Mouse (Mus musculus): ENCODE data around the gene Retreg3.

Retreg3 gene

GRCm38 (mm10) chr11:101055418-101055817 lies 64.3 kb downstream of the Retreg3 start:
- DNase-seq (ENCODE audit: extremely low spot score, low spot score): no peak

- DNase-seq (ENCODE audit: extremely low spot score, low spot score): no peak
These were observed 65.7 kb downstream of the Retreg3 start for GRCm38 (mm10) chr11:101053974-101054373.

- no peak for DNase-seq (ENCODE audit: extremely low spot score, low spot score)
These were observed 66.8 kb downstream of the Retreg3 start for GRCm38 (mm10) chr11:101052751-101053473.

- no peak for DNase-seq (ENCODE audit: extremely low spot score, low spot score)
These were observed 68.1 kb downstream of the Retreg3 start for GRCm38 (mm10) chr11:101051617-101052016.

- DNase-seq (ENCODE audit: extremely low spot score, low spot score): no peak
These were observed 68.6 kb downstream of the Retreg3 start for GRCm38 (mm10) chr11:101051051-101051493.

- DNase-seq (ENCODE audit: extremely low spot score, low spot score): no peak
These were observed 69.3 kb downstream of the Retreg3 start for GRCm38 (mm10) chr11:101050359-101050758.

GRCm38 (mm10) chr11:101047502-101047901 lies 72.2 kb downstream of the Retreg3 start:
- DNase-seq (ENCODE audit: extremely low spot score, low spot score): no peak

GRCm38 (mm10) chr11:101046440-101046839 lies 73.3 kb downstream of the Retreg3 start:
- DNase-seq (ENCODE audit: extremely low spot score, low spot score): no peak
